Mouse (Mus musculus) lung, embryonic 16.5 days (tissue): ENCODE results near the gene Tgtp2. TPM values are rescaled to one million over a fixed set of nuclear protein-coding genes. Genes with fewer than 3 reads are reported as not detected.

Source experiments
- ATAC-seq: fragments of 200-750 bp; cut with Nextera tagmentation; 2 replicates; pipeline ENCODE4 v1.8.0; 2017; ENCODE audit warnings: low read depth, mild to moderate bottlenecking, moderate library complexity
- H3K27ac ChIP-seq: fragments of 300-500 bp; sonication (generic); 2 replicates; pipeline ENCODE4 v1.5.1; 2014; ENCODE audit warnings: mild to moderate bottlenecking, control low read depth, low read length
- H3K27me3 ChIP-seq: fragments of 300-500 bp; sonication (generic); 2 replicates; pipeline ENCODE4 v1.6.1; 2014; ENCODE audit warnings: low read depth, low read length, mixed read lengths; ENCODE audit not compliant: control insufficient read depth, insufficient read depth
- H3K36me3 ChIP-seq: fragments of 300-500 bp; sonication (generic); 2 replicates; pipeline ENCODE4 v1.6.1; 2014; ENCODE audit warnings: low read length; ENCODE audit not compliant: control insufficient read depth, insufficient read depth
- H3K4me1 ChIP-seq: fragments of 300-500 bp; sonication (generic); replicated peaks from 2 replicates; pipeline ENCODE4 v1.6.1; 2014; ENCODE audit warnings: low read length, mixed read lengths; ENCODE audit not compliant: control insufficient read depth, insufficient read depth
- H3K4me2 ChIP-seq: fragments of 300-500 bp; sonication (generic); 2 replicates; pipeline ENCODE4 v1.6.1; 2014; ENCODE audit warnings: low read depth, low read length, control low read depth
- H3K4me3 ChIP-seq: fragments of 300-500 bp; sonication (generic); 2 replicates; pipeline ENCODE4 v1.5.1; 2014; ENCODE audit warnings: mild to moderate bottlenecking, low read length, control low read depth
- H3K9ac ChIP-seq: fragments of 300-500 bp; sonication (generic); 2 replicates; pipeline ENCODE4 v1.6.1; 2014; ENCODE audit warnings: low read length, control low read depth
- H3K9me3 ChIP-seq: fragments of 300-500 bp; sonication (generic); 2 replicates; pipeline ENCODE4 v1.6.1; 2016; ENCODE audit warnings: low read length; ENCODE audit not compliant: control insufficient read depth
- WGBS: fragments of 180-500 bp; shearing (Covaris S2); extraction: QIAGEN DNeasy Blood & Tissue Kit; methylation state at CpG from one replicate; pipeline ENCODE4 v1.1.7; 2014; 5-methylcytosine and 5-hydroxymethylcytosine counted together
- polyA plus RNA-seq: library from polyadenylated mRNA; unstranded; fragments of >200 nt; fragmentation: Nextera tagmentation; extraction: Ambion mirVana; gene quantifications from 2 replicates; pipeline ENCODE4 v1.2.1, GENCODE M21; 2015

The Tgtp2 gene
- polyA plus RNA-seq, 1 experiment from 2014 or later: 0.69 TPM

DNA sequence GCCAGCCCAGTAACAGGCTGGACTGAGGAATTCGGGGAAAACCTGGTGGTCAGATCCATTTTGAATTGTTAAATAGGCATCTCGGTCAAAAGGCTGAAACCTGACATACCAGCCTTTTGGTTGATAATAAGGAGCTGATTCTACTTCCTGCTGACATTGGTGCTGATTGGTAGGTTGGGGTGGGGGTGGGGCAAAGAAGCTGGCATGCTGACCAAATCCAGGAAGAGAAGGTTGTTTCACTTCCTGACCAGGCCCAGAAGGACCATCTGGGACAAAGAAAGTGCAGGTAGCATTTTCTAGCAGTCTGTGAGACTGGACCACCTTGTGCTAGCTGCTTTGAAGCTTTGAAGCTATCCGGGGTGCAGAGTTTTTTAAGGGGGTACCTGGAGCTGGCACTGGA, 36.4 kb upstream of the Tgtp2 start:
- Histone ChIP-seq H3K27me3 (no peaks in the 10 kb centered on the region), H3K9me3 (no peaks in the 10 kb centered on the region), H3K4me3 (no peak overlapping the region), H3K4me1 (peaks cover 8% of the 10 kb centered on the region; the same call in 1 of the 2 replicates), H3K36me3 (no peaks in the 10 kb centered on the region), H3K9ac (no peak overlapping the region), H3K4me2 (no peak overlapping the region), H3K27ac (no peak overlapping the region)
- 82% methylated on average over 3 of the region's 3 CpGs for WGBS
- ATAC-seq: no peak

DNA sequence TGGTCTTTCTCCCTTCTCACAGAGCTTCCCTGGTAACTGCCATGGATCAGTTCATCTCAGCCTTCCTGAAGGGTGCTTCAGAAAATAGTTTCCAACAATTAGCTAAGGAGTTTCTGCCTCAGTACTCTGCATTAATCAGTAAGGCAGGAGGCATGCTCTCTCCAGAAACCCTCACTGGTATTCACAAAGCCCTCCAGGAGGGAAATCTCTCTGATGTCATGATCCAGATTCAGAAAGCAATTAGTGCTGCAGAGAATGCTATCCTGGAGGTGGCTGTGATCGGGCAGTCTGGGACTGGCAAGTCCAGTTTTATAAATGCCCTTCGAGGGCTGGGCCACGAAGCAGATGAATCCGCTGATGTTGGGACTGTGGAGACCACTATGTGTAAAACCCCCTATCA, 31.4 kb upstream of the Tgtp2 start:
- H3K4me3 ChIP-seq: no peak overlapping the region
- no peak overlapping the region for H3K9ac ChIP-seq
- no peak for ATAC-seq
- no peaks in the 10 kb centered on the region for H3K36me3 ChIP-seq
- no peaks in the 10 kb centered on the region for H3K4me1 ChIP-seq
- no peaks in the 10 kb centered on the region for H3K27me3 ChIP-seq
- no peak overlapping the region for H3K4me2 ChIP-seq
- H3K27ac ChIP-seq: no peak overlapping the region
- 87% methylated on average over 4 of the region's 4 CpGs for WGBS
- no peaks in the 10 kb centered on the region for H3K9me3 ChIP-seq

DNA sequence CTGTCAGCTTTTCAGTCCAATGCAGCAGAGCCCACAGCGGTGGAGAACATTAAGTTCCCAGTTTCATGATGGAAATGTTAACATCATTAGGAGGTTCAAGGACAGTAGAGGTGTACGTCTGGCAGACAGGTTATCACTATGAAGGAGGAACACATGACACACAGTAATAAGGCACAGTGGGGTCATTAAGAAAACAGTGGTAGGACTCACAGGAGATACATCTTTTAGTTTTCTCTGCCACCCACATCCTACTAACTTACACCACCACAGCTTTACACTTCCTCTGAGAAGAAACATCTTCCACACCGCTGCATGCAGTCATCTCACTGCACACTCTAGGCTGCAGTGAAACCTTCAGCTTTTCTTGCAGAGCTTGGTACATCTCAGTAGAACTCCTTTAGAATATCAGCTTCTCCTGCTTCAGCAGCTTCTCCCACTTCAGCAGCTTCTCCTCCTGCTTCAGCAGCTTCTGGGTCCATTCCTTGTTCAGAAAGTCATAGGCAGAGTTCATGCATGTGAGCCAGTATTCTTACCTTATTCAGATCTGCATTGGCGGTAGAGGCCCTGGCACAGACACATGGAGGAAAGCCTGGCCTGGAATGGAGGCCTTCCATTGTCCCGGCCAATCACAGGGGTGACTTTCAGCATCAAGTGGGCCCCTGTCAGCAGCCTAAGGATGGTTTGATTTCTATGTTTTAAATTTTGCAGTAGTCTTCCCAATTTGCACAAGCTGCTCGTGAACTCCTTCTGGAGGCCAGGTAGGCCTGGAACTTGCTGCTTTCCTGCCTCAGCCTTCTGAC, 30.1 kb upstream of the Tgtp2 start:
- H3K4me2 ChIP-seq: no peak overlapping the region
- no peak overlapping the region for H3K27ac ChIP-seq
- no peaks in the 10 kb centered on the region for H3K4me1 ChIP-seq
- no peaks in the 10 kb centered on the region for H3K27me3 ChIP-seq
- 77% methylated on average over 6 of the region's 6 CpGs for WGBS
- no peak for ATAC-seq
- H3K36me3 ChIP-seq: no peaks in the 10 kb centered on the region
- H3K4me3 ChIP-seq: no peak overlapping the region
- H3K9me3 ChIP-seq: no peaks in the 10 kb centered on the region
- H3K9ac ChIP-seq: no peak overlapping the region

DNA sequence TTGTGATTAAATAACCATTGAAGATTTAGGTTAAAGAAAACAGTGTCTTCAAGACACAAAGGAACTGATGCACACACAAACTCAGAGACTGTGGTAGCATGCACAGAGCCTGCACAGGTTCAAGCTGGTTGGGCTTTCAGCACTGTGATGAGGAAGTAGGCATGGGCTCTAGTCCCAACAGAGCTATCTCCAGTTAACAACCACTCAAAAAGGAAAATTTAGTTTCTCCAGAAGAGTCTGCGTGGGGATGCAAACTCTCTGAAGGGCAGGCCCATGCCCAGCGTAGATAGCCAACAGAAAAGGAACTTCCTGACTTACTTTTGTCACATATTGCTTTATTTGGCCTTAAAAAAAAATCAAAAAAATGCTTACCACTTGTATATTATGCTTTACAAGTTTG, 28.8 kb upstream of the Tgtp2 start:
- H3K4me1 ChIP-seq: peaks cover 8% of the 10 kb centered on the region
- no peaks in the 10 kb centered on the region for H3K9me3 ChIP-seq
- 75% methylated on average over 2 of the region's 2 CpGs for WGBS
- H3K27me3 ChIP-seq: no peaks in the 10 kb centered on the region
- H3K4me3 ChIP-seq: no peak overlapping the region
- H3K9ac ChIP-seq: no peak overlapping the region
- no peak overlapping the region for H3K4me2 ChIP-seq
- no peak for ATAC-seq
- no peaks in the 10 kb centered on the region for H3K36me3 ChIP-seq
- no peak overlapping the region for H3K27ac ChIP-seq

DNA sequence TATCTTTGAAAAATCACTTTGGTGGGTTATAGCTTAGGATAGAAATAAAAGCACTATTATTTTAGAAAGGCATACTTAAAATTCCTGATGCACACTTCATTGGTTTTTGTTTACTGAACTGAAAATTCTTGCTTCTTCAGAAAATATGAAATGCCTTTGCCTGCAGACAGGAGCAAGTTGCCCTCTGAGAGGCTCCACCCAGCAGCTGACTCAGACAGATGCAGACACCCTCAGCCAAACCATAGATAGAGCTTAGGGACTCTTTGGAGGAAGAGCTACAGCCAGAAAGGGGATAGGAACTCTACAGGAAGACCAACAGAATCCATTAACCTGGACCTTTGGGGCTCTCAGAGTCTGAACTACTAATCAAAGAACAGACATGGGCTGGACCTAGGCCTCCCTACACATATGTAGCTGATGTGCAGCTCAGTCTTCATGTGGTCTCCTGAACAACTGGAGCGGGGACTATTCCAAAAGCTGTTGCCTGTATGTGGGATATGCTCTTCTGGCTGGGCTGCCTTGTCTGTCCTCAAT, 28.1 kb upstream of the Tgtp2 start:
- no peak overlapping the region for H3K9ac ChIP-seq
- no peaks in the 10 kb centered on the region for H3K9me3 ChIP-seq
- H3K4me1 ChIP-seq: peaks cover 9% of the 10 kb centered on the region
- no peaks in the 10 kb centered on the region for H3K36me3 ChIP-seq
- no peak overlapping the region for H3K27ac ChIP-seq
- no peaks in the 10 kb centered on the region for H3K27me3 ChIP-seq
- no peak for ATAC-seq
- WGBS: 96% methylated on average over 1 of the region's 1 CpGs
- no peak overlapping the region for H3K4me3 ChIP-seq
- H3K4me2 ChIP-seq: no peak overlapping the region

DNA sequence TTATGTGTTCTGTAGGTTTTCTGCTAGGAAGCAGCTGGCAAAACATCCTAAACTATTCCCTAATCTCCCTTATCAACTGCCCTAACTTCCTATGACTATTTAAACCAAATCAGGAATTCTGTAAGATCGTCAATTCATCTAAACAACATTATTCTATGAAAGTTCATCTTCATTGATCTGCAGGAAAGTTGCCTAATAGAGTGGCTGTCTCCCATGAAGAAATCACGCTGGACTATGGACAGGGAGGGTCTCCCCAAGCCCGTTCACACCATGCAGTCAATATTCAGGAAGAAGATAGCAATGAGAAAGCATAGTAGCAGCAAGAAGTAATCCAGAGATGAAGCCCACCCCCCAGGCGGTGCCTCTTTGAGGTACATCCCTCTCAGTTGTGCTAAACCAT, 27.2 kb upstream of the Tgtp2 start:
- Histone ChIP-seq H3K36me3 (no peaks in the 10 kb centered on the region), H3K9me3 (no peaks in the 10 kb centered on the region), H3K4me2 (no peak overlapping the region), H3K27ac (no peak overlapping the region), H3K9ac (no peak overlapping the region), H3K27me3 (no peaks in the 10 kb centered on the region), H3K4me1 (peaks cover 9% of the 10 kb centered on the region), H3K4me3 (no peak overlapping the region)
- ATAC-seq: no peak
- WGBS: 59% methylated on average over 4 of the region's 4 CpGs

DNA sequence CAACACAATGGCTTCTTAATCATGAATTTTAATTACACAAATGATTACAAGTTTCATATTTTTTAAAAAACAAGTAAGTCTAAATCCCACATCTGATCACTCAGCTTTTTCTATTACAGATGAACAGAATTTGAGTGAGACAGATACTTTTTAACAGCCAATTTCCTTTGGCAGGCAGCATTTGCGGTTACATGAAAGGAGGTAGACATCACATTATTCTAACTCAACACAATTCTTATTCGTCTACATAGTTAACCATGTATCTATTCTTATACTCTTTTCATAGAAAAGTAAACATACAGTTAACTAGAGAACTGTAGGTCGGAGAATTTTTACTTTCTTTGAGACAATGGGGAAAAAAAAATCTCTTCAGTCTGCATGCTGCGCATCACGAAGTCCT, 26.5 kb upstream of the Tgtp2 start:
- no peak overlapping the region for H3K27ac ChIP-seq
- H3K4me2 ChIP-seq: no peak overlapping the region
- WGBS: 74% methylated on average over 5 of the region's 5 CpGs
- no peaks in the 10 kb centered on the region for H3K27me3 ChIP-seq
- no peak overlapping the region for H3K9ac ChIP-seq
- no peak for ATAC-seq
- peaks cover 9% of the 10 kb centered on the region for H3K4me1 ChIP-seq
- no peaks in the 10 kb centered on the region for H3K36me3 ChIP-seq
- H3K9me3 ChIP-seq: no peaks in the 10 kb centered on the region
- H3K4me3 ChIP-seq: no peak overlapping the region

DNA sequence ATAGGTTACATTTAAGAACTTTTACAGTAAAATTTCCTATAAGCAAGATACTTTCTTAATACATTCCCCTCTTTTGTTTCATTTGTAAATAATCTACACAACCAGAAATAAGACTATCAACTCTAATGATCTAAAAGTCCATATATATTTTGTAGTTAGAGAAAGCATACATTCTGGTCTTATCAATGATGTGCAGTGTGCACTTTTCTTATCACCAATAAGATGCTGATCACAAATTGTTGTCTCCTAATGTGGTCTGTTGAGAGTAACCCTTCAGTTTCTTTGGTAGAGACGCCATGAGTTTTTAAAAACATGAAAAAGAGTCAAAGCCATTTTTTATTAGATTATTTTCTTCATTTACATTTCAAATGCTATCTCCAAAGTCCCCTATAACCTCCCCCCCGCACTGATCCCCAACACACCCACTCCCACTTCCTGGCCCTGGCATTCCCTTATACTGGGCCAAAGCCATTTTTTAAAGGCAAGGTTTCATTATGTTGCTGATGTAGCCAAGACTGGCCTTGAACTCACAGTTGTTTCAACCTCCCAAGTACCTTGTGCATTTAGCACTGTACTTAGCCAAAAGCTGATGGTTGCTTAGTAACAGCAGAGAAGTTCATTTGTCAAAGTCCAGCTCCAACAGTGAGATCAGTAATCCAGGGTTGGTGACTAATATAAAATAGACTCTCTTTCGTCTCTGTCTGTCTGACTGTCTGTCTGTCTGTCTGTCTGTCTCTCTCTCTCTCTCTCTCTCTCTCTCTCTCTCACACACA, 25.9 kb upstream of the Tgtp2 start:
- Histone ChIP-seq H3K27me3 (no peaks in the 10 kb centered on the region), H3K27ac (no peak overlapping the region), H3K9me3 (no peaks in the 10 kb centered on the region), H3K36me3 (no peaks in the 10 kb centered on the region), H3K4me3 (no peak overlapping the region), H3K9ac (no peak overlapping the region), H3K4me2 (no peak overlapping the region), H3K4me1 (peaks cover 9% of the 10 kb centered on the region)
- ATAC-seq: no peak
- WGBS: 69% methylated on average over 3 of the region's 3 CpGs

DNA sequence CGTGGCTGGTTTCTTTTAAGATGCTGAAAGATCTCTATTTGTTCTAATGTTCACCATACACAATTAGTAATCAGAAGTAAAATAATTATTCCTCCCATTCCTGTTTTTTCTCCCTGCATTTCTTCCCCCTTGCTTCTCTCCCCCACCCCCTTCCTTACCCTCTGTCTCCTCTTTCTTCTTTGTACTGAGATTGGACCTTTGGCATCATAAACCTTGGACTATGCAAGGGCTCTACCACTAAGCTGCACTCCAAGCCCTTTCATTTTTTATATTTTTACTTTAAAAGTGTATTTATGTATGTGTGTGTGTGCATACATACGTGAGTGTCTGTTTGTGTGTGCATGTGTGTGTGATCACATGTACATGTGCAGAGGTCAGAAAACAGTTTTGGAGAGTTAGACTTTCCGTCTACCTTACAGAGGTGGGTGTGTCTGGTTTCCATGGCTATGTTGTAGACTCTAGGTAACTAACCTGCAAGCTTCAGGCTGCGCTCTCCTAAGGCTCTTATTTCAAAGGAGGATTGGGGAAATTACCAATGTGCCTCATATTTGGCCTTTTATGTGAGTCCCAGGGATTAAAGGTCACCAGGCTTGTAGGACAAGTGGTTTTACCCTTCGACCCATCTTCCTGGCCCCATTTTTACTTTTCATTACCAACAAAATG, 25.1 kb upstream of the Tgtp2 start:
- 69% methylated on average over 5 of the region's 5 CpGs for WGBS
- no peak overlapping the region for H3K9ac ChIP-seq
- no peak overlapping the region for H3K4me2 ChIP-seq
- H3K9me3 ChIP-seq: no peaks in the 10 kb centered on the region
- H3K27ac ChIP-seq: no peak overlapping the region
- ATAC-seq: no peak
- H3K4me1 ChIP-seq: peaks cover 9% of the 10 kb centered on the region
- H3K36me3 ChIP-seq: no peaks in the 10 kb centered on the region
- no peaks in the 10 kb centered on the region for H3K27me3 ChIP-seq
- no peak overlapping the region for H3K4me3 ChIP-seq
